Mouse (Mus musculus): Measurements from ENCODE around the gene Ephb2. TPM values are rescaled to one million over a fixed set of nuclear protein-coding genes. Genes with fewer than 3 reads are reported as not detected.

Gene Ephb2
- total RNA-seq, 2 experiments from 2014 or later: 14.9 to 16.1 TPM

- DNase-seq (ENCODE audit: low spot score in 2 of 2): no peak
These were observed 70.7 kb downstream of the Ephb2 start for GRCm38 (mm10) chr4:136765080-136765479.

GRCm38 (mm10) chr4:136763349-136763748, 72.4 kb downstream of the Ephb2 start:
- no peak for DNase-seq (ENCODE audit: low spot score in 2 of 2)

- DNase-seq (ENCODE audit: low spot score in 2 of 2): no peak
These were observed 73.9 kb downstream of the Ephb2 start for GRCm38 (mm10) chr4:136761713-136762380.

- no peak for DNase-seq (ENCODE audit: low spot score in 2 of 2)
These were observed 74.9 kb downstream of the Ephb2 start for GRCm38 (mm10) chr4:136760882-136761281.

- no peak for DNase-seq (ENCODE audit: low spot score in 2 of 2)
These were observed 78.7 kb downstream of the Ephb2 start for GRCm38 (mm10) chr4:136757096-136757495.

- DNase-seq (ENCODE audit: low spot score in 2 of 2): no peak
These were observed 79.3 kb downstream of the Ephb2 start for GRCm38 (mm10) chr4:136756486-136756885.

- peak; percentile 46 to 60 for DNase-seq (ENCODE audit: low spot score in 2 of 2)
These were observed 80.4 kb downstream of the Ephb2 start for GRCm38 (mm10) chr4:136755364-136755811.

- no peak for DNase-seq (ENCODE audit: low spot score in 2 of 2)
These were observed 81.5 kb downstream of the Ephb2 start for GRCm38 (mm10) chr4:136754256-136754655.

GRCm38 (mm10) chr4:136751355-136752020, 84.3 kb downstream of the Ephb2 start:
- no peak for DNase-seq (ENCODE audit: low spot score in 2 of 2)

- no peak for DNase-seq (ENCODE audit: low spot score in 2 of 2)
These were observed 85.0 kb downstream of the Ephb2 start for GRCm38 (mm10) chr4:136750578-136751338.

GRCm38 (mm10) chr4:136749851-136750577, 85.8 kb downstream of the Ephb2 start:
- DNase-seq (ENCODE audit: low spot score in 2 of 2): peak; percentile 57 to 63

GRCm38 (mm10) chr4:136749431-136749830, 86.4 kb downstream of the Ephb2 start:
- DNase-seq (ENCODE audit: low spot score in 2 of 2): no peak

GRCm38 (mm10) chr4:136748842-136749392, 86.9 kb downstream of the Ephb2 start:
- no peak for DNase-seq (ENCODE audit: low spot score in 2 of 2)

- DNase-seq (ENCODE audit: low spot score in 2 of 2): no peak
These were observed 89.3 kb downstream of the Ephb2 start for GRCm38 (mm10) chr4:136746516-136746915.

- DNase-seq (ENCODE audit: low spot score in 2 of 2): no peak
These were observed 93.1 kb downstream of the Ephb2 start for GRCm38 (mm10) chr4:136742677-136743076.

GRCm38 (mm10) chr4:136741840-136742239, 93.9 kb downstream of the Ephb2 start:
- DNase-seq (ENCODE audit: low spot score in 2 of 2): peak; percentile 90 to 92

- no peak for DNase-seq (ENCODE audit: low spot score in 2 of 2)
These were observed 94.8 kb downstream of the Ephb2 start for GRCm38 (mm10) chr4:136740963-136741362.

- no peak for DNase-seq (ENCODE audit: low spot score in 2 of 2)
These were observed 96.6 kb downstream of the Ephb2 start for GRCm38 (mm10) chr4:136739189-136739588.

- DNase-seq (ENCODE audit: low spot score in 2 of 2): no peak
These were observed 97.5 kb downstream of the Ephb2 start for GRCm38 (mm10) chr4:136738291-136738690.

GRCm38 (mm10) chr4:136735856-136736255, 99.9 kb downstream of the Ephb2 start:
- no peak for DNase-seq (ENCODE audit: low spot score in 2 of 2)

Measured in left cerebral cortex, adult 18-20 months (tissue).